Mouse (Mus musculus) intestine, embryonic 14.5 days (tissue): ENCODE results near the gene Tbata. TPM values are rescaled to one million over a fixed set of nuclear protein-coding genes. Genes with fewer than 3 reads are reported as not detected.

Source experiments
- ATAC-seq: fragments of 200-750 bp; cut with Nextera tagmentation; replicated peaks from 2 replicates; pipeline ENCODE4 v1.8.0; 2017; ENCODE audit warnings: low read depth, moderate number of reproducible peaks, moderate TSS enrichment, moderate library complexity; ENCODE audit not compliant: low FRiP score, low TSS enrichment
- DNase-seq: peaks from one replicate; pipeline ENCODE4 v3.0.0-alpha.2; 2018; ENCODE audit warnings: low spot score
- H3K27ac ChIP-seq: fragments of 300-500 bp; sonication (generic); 2 replicates; pipeline ENCODE4 v1.5.1; 2014; ENCODE audit warnings: low read depth, mild to moderate bottlenecking, control low read depth
- H3K27me3 ChIP-seq: fragments of 300-500 bp; sonication (generic); replicated peaks from 2 replicates; pipeline ENCODE4 v1.6.1; 2014; ENCODE audit warnings: low read length, control low read depth; ENCODE audit not compliant: control insufficient read depth, insufficient read depth
- H3K36me3 ChIP-seq: fragments of 300-500 bp; sonication (generic); 2 replicates; pipeline ENCODE4 v1.6.1; 2014; ENCODE audit warnings: low read length, control low read depth; ENCODE audit not compliant: control insufficient read depth, insufficient read depth
- H3K4me1 ChIP-seq: fragments of 300-500 bp; sonication (generic); replicated peaks from 2 replicates; pipeline ENCODE4 v1.6.1; 2014; ENCODE audit warnings: low read length, control low read depth, mixed read lengths; ENCODE audit not compliant: control insufficient read depth, insufficient read depth
- H3K4me2 ChIP-seq: fragments of 300-500 bp; sonication (generic); 2 replicates; pipeline ENCODE4 v1.6.1; 2014; ENCODE audit warnings: low read length
- H3K4me3 ChIP-seq: fragments of 300-500 bp; sonication (generic); 2 replicates; pipeline ENCODE4 v1.5.1; 2014; ENCODE audit warnings: low read depth, low read length, control low read depth, mixed read lengths
- H3K9ac ChIP-seq: fragments of 300-500 bp; sonication (generic); 2 replicates; pipeline ENCODE4 v1.6.1; 2014; ENCODE audit warnings: mild to moderate bottlenecking, low read length
- H3K9me3 ChIP-seq: fragments of 300-500 bp; sonication (generic); 2 replicates; pipeline ENCODE4 v1.6.1; 2016; ENCODE audit warnings: low read length, control low read depth; ENCODE audit not compliant: control insufficient read depth
- WGBS: fragments of 180-500 bp; shearing (Covaris S2); extraction: QIAGEN DNeasy Blood & Tissue Kit; methylation state at CpG from one replicate; pipeline ENCODE4 v1.1.7; 2014; 5-methylcytosine and 5-hydroxymethylcytosine counted together
- microRNA-seq: library from miRNA; unstranded; fragments of <30 nt; microRNA quantifications from one replicate; pipeline ENCODE4, GENCODE M21; 2016
- polyA plus RNA-seq: library from polyadenylated mRNA; unstranded; fragments of >200 nt; fragmentation: Nextera tagmentation; extraction: Ambion mirVana; gene quantifications from 2 replicates; pipeline ENCODE4 v1.2.1, GENCODE M21; 2014

The Tbata gene
- polyA plus RNA-seq, 1 experiment from 2014 or later: not detected

GRCm38 (mm10) chr10:61231756-61232155, 60.0 kb downstream of the Tbata start:
- ATAC-seq (no peak), DNase-seq (no peak)
- Histone ChIP-seq H3K4me1 (0 out of 2 replicates have a peak, but pooled peaks cover 2% of the 10 kb centered on the region), H3K27me3 (no peaks in the 10 kb centered on the region), H3K9ac (no peak overlapping the region), H3K36me3 (no peaks in the 10 kb centered on the region), H3K4me2 (no peak overlapping the region), H3K9me3 (no peaks in the 10 kb centered on the region), H3K27ac (no peak overlapping the region), H3K4me3 (no peak overlapping the region)
- WGBS: 77% methylated on average over 3 of the region's 3 CpGs

DNA sequence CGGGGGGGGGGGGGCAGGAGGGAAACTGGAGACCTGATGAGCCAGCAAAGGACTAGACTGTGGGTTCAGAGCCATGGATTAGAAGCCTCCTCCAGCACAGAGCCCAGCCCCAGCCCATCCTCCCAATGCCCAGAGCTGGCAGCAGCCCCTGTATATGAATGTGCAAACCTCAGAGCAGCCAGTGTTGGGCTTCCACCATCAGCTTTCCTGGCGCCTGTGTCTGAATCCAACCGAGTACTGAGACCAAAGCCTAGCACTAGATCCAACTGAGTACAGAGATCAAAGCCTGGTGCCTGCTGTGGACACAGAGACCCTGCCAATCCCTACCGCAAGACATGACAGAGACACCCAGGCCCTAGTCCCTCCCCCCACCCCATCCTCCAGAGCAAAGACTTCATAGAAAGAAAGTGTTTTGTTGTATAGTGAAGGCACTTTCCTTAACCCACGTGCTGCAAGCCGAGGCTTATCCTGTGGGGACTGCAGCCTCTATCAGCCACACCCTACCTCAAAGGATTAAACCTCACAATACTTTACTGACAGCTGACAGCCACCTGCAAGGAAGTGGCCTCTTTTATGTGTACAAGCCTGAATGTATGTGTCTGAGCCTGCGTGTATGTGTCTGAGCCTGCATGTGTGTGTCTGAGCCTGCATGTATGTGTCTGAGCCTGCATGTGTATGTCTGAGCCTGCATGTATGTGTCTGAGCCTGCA, 61.3 kb downstream of the Tbata start:
- ATAC-seq: no peak
- DNase-seq: no peak
- no peak overlapping the region for H3K4me3 ChIP-seq

GRCm38 (mm10) chr10:61234319-61234718, 62.6 kb downstream of the Tbata start:
- Histone ChIP-seq H3K9ac (no peak overlapping the region), H3K36me3 (no peaks in the 10 kb centered on the region), H3K9me3 (0 out of 2 replicates have a peak, but pooled peaks cover 4% of the 10 kb centered on the region), H3K27me3 (no peaks in the 10 kb centered on the region), H3K4me3 (no peak overlapping the region), H3K27ac (no peak overlapping the region), H3K4me2 (no peak overlapping the region), H3K4me1 (0 out of 2 replicates have a peak, but pooled peaks cover 5% of the 10 kb centered on the region)
- no peak for ATAC-seq
- 53% methylated on average over 4 of the region's 4 CpGs for WGBS
- DNase-seq: no peak

More for the DNA sequence above, 61.3 kb downstream of the Tbata start:
- Histone ChIP-seq H3K4me1 (0 out of 2 replicates have a peak, but pooled peaks cover 5% of the 10 kb centered on the region), H3K27ac (no peak overlapping the region), H3K36me3 (no peaks in the 10 kb centered on the region), H3K27me3 (no peaks in the 10 kb centered on the region), H3K4me2 (no peak overlapping the region), H3K9me3 (no peaks in the 10 kb centered on the region), H3K9ac (no peak overlapping the region)
- WGBS: 51% methylated on average over 7 of the region's 7 CpGs

- Histone ChIP-seq H3K9ac (no peak overlapping the region), H3K27ac (no peak overlapping the region), H3K4me2 (no peak overlapping the region), H3K36me3 (no peaks in the 10 kb centered on the region), H3K4me3 (no peak overlapping the region), H3K4me1 (0 out of 2 replicates have a peak, but pooled peaks cover 5% of the 10 kb centered on the region), H3K9me3 (0 out of 2 replicates have a peak, but pooled peaks cover 4% of the 10 kb centered on the region), H3K27me3 (no peaks in the 10 kb centered on the region)
- ATAC-seq (no peak), DNase-seq (no peak)
- whole genome bisulfite sequencing: 90% methylated on average over 6 of the region's 6 CpGs
Measured at GRCm38 (mm10) chr10:61235677-61236267, 64.0 kb downstream of the Tbata start.

DNA sequence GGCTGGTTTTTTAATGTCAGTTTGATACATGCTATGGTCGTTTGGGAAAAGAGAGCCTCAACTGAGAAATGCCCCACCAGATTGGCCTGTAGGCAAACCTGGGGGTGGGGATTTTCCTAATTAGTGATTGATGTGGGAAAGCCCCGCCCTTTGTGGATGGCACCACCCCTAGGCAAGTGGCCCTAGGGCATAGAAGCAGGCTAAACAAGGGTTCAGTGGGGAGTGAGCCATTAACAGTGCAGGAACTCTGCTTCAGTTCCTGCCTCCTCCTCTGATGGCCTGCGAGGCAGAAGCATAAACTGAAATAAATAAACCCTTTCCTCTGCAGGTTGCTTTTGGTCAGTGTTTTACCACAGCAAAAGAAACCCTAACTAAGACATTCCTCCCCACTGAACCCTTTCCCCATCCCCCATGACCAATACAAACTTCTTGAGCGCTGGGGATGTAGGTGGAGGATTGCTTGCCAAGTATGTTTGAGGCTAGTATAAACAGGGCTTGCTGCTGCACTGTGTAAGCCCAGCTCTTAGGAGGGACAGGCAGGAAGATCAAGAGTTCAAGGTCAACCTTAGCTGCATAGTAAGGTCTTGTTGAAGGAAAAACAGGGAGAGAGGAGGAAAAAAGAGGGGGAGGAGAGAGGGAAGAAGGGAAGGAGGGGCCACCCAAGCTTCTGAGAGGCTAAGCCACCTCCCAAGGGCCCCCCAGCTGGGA, 65.1 kb downstream of the Tbata start:
- no peak for ATAC-seq
- 40% methylated on average over 4 of the region's 4 CpGs for WGBS

GRCm38 (mm10) chr10:61237391-61237785, 65.6 kb downstream of the Tbata start:
- Histone ChIP-seq H3K27ac (no peak overlapping the region), H3K4me1 (0 out of 2 replicates have a peak, but pooled peaks cover 5% of the 10 kb centered on the region), H3K27me3 (no peaks in the 10 kb centered on the region), H3K4me3 (no peak overlapping the region), H3K4me2 (no peak overlapping the region), H3K9me3 (0 out of 2 replicates have a peak, but pooled peaks cover 4% of the 10 kb centered on the region), H3K9ac (no peak overlapping the region), H3K36me3 (no peaks in the 10 kb centered on the region)
- ATAC-seq (no peak), DNase-seq (no peak)
- 76% methylated on average over 6 of the region's 6 CpGs for WGBS

More for the DNA sequence above, 65.1 kb downstream of the Tbata start:
- Histone ChIP-seq H3K27ac (no peak overlapping the region), H3K9ac (no peak overlapping the region), H3K4me2 (no peak overlapping the region), H3K9me3 (0 out of 2 replicates have a peak, but pooled peaks cover 4% of the 10 kb centered on the region), H3K27me3 (no peaks in the 10 kb centered on the region), H3K4me1 (0 out of 2 replicates have a peak, but pooled peaks cover 5% of the 10 kb centered on the region), H3K36me3 (no peaks in the 10 kb centered on the region), H3K4me3 (no peak overlapping the region)
- DNase-seq: no peak

Small RNA genes within 50 kb of the gene (microRNA-seq; reads per million reads assigned to microRNA genes)
- gene Gm44308: not detected

Other genes starting within 250 kb of the Tbata start
- gene Pcbd1, start 82.6 kb upstream of the Tbata start, polyA plus RNA-seq: 162 and 165 TPM in 2 replicates
- 59.4 and 65.7 TPM in 2 replicates for gene Sgpl1, start 24.3 kb upstream of the Tbata start, polyA plus RNA-seq
- gene Adamts14, start 101.5 kb downstream of the Tbata start, polyA plus RNA-seq: 0.74 and 1.2 TPM in 2 replicates
- gene Prf1, start 125.9 kb downstream of the Tbata start, polyA plus RNA-seq: not detected in 2 replicates
- 18.3 and 19.6 TPM in 2 replicates for gene Pald1, start 211.6 kb downstream of the Tbata start, polyA plus RNA-seq
- gene Nodal, start 246.0 kb downstream of the Tbata start, polyA plus RNA-seq: 0.50 and 0.54 TPM in 2 replicates